Mouse (Mus musculus): Measurements from ENCODE around the gene Trpv5.

DNA sequence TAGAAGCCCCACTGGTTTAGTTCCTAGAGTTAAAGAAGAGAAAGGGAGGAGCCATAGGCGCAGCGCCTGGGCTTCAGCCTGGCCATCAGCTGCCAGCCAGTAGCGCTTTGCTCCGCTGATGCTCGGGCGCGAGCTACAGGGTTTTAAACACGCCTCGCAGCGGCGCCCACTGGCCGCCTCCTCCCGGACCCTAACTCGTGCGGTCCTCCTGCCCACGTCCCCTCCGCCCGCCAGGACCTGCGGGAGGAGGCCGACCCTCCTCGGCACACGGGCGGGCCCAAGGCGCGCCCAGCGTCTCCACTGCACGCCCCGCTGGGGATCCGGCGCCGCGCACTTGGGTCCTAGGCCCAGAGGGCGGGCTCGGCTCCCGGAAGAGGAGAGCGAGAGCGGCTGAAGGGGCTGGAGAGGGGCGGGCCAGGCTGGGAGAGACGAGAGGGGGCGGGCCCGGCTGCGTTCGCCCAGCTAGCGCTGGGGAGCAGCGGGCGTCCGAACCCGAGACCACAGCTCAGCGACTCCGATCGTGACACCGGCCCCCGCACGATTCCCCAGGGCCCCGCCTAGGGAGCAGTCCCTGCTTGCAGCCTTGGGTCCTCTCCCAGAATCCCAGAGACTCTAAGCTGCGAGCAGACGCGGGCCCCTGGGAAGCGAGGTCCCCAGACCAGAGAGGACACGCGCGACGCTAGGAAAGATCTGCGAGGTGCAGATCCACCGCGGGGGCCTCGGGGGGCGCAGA lies 75.3 kb downstream of the Trpv5 start, which contains the start of gene Ephb6:
- TF ChIP-seq CTCF (IDR thresholded peaks at IDR 0.05; ENCODE audit: control insufficient read depth, insufficient read depth, low read length) (no peak), POLR2A (IDR thresholded peaks at IDR 0.05; ENCODE audit: borderline replicate concordance, control insufficient read depth, low read depth, low read length) (no peak)

Data from bone marrow, adult 2 months (tissue).